Mouse (Mus musculus) forebrain, embryonic 11.5 days (tissue): ENCODE results near the gene Pus10. TPM values are rescaled to one million over a fixed set of nuclear protein-coding genes. Genes with fewer than 3 reads are reported as not detected.

Source experiments
- ATAC-seq: fragments of 200-750 bp; cut with Nextera tagmentation; replicated peaks from 2 replicates; pipeline ENCODE4 v1.8.0; 2017; ENCODE audit warnings: moderate TSS enrichment; ENCODE audit not compliant: low FRiP score
- DNase-seq: peaks from one replicate; pipeline ENCODE4 v3.0.0-alpha.2; 2017; ENCODE audit warnings: low spot score
- H3K27ac ChIP-seq: fragments of 300-500 bp; sonication (generic); 2 replicates; pipeline ENCODE4 v1.5.1; 2014; ENCODE audit warnings: low read depth, low read length
- H3K27me3 ChIP-seq: fragments of 300-500 bp; sonication (generic); 2 replicates; pipeline ENCODE4 v1.6.1; 2014; ENCODE audit warnings: mild to moderate bottlenecking, low read length, mixed read lengths; ENCODE audit not compliant: control insufficient read depth, insufficient read depth
- H3K36me3 ChIP-seq: fragments of 300-500 bp; sonication (generic); 2 replicates; pipeline ENCODE4 v1.6.1; 2014; ENCODE audit warnings: mild to moderate bottlenecking, low read length, moderate library complexity, mixed read lengths; ENCODE audit not compliant: control insufficient read depth, insufficient read depth
- H3K4me1 ChIP-seq: fragments of 300-500 bp; sonication (generic); replicated peaks from 2 replicates; pipeline ENCODE4 v1.6.1; 2014; ENCODE audit warnings: low read length, mixed read lengths; ENCODE audit not compliant: control insufficient read depth, insufficient read depth
- H3K4me2 ChIP-seq: fragments of 300-500 bp; sonication (generic); 2 replicates; pipeline ENCODE4 v1.6.1; 2014; ENCODE audit warnings: low read depth, mild to moderate bottlenecking, low read length, moderate library complexity, mixed read lengths; ENCODE audit not compliant: severe bottlenecking
- H3K4me3 ChIP-seq: fragments of 300-500 bp; sonication (generic); 2 replicates; pipeline ENCODE4 v1.5.1; 2014; ENCODE audit warnings: low read depth, low read length
- H3K9ac ChIP-seq: fragments of 300-500 bp; sonication (generic); 2 replicates; pipeline ENCODE4 v1.6.1; 2014; ENCODE audit warnings: low read length
- H3K9me3 ChIP-seq: fragments of 300-500 bp; sonication (generic); 2 replicates; pipeline ENCODE4 v1.6.1; 2016; ENCODE audit warnings: low read length, mixed read lengths; ENCODE audit not compliant: control insufficient read depth
- WGBS: fragments of 180-500 bp; shearing (Covaris S2); extraction: QIAGEN DNeasy Blood & Tissue Kit; methylation state at CpG from one replicate; pipeline ENCODE4 v1.1.7; 2014; 5-methylcytosine and 5-hydroxymethylcytosine counted together
- polyA plus RNA-seq: library from polyadenylated mRNA; unstranded; fragments of >200 nt; fragmentation: Nextera tagmentation; extraction: Ambion mirVana; gene quantifications from 2 replicates; pipeline ENCODE4 v1.2.1, GENCODE M21; 2014

The Pus10 gene
- polyA plus RNA-seq, 1 experiment from 2014 or later = 30.8 TPM

DNA sequence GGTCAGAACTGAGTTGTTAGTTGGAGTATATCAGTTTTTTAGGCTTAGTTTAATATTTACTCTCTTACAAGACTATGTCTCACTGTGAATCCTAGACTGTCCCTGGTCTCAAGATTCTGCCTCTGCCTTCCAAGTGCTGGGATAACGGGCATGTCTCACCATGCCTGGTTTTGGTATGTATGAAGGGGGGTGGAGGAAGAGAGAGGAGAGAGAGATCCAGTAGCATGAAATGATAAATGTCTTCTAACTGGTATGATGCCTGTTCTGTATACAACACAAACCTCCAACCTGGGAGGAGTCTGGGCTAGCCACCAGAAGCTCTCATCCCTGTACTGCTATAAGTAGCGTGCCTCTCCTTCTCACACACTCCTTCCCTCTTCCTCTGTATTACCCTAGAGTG, 61.0 kb downstream of the Pus10 start:
- Histone ChIP-seq H3K4me2 (no peak overlapping the region), H3K4me1 (no peaks in the 10 kb centered on the region), H3K36me3 (no peaks in the 10 kb centered on the region; the same call in 1 of the 2 replicates), H3K9me3 (no peaks in the 10 kb centered on the region), H3K27ac (no peak overlapping the region), H3K27me3 (no peaks in the 10 kb centered on the region), H3K9ac (no peak overlapping the region), H3K4me3 (no peak overlapping the region)
- WGBS = 98% methylated on average over 2 of the region's 2 CpGs
- DNase-seq (no peak), ATAC-seq (no peak)

DNA sequence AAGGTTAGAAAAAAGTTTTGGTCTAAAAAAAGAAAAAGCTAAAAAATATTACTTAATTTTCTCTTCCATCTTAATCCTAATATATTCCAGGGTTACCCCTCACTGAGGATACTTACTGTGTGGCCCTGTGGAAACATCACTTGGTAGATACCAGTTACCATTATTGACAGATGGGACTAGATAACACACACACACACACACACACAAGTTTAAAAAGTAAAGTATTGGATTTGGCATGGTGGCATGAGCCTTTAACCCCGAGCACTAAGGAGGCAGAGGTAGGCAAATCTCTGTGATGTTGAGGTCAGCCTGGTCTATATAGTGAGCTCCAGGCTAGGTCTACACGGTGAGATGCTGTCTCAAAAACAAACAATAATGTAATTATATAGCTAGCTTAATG, 62.7 kb downstream of the Pus10 start:
- H3K4me3 ChIP-seq = no peak overlapping the region
- ATAC-seq (no peak), DNase-seq (no peak)
- WGBS = 92% methylated on average over 2 of the region's 2 CpGs
- H3K36me3 ChIP-seq = no peaks in the 10 kb centered on the region; the same call in 1 of the 2 replicates
- no peak overlapping the region for H3K9ac ChIP-seq
- H3K4me1 ChIP-seq = no peaks in the 10 kb centered on the region
- H3K27ac ChIP-seq = no peak overlapping the region
- no peaks in the 10 kb centered on the region for H3K9me3 ChIP-seq
- H3K4me2 ChIP-seq = no peak overlapping the region
- H3K27me3 ChIP-seq = no peaks in the 10 kb centered on the region

DNA sequence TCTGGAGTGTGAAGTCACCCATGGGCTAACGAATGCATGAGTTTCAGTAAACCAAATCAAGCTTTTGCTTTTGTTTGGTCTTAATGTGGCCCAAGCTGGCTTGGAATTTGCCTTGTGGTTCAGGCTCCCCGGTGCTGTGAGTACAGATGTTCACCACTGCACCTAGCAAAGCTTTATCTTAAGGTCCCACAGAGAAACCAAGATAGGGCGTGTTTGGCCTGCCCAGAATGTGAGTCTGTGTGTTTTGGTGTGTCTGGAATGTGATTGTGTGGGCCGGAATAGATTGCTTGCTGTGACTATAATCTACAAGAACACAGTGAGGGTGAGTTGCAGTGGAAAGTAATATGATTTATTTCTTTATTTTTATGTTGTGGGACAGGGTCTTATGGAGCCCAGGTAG, 64.6 kb downstream of the Pus10 start:
- no peak overlapping the region for H3K4me3 ChIP-seq
- H3K27me3 ChIP-seq = no peaks in the 10 kb centered on the region
- ATAC-seq = no peak
- no peaks in the 10 kb centered on the region; the same call in 1 of the 2 replicates for H3K36me3 ChIP-seq
- DNase-seq = no peak
- H3K9me3 ChIP-seq = no peaks in the 10 kb centered on the region
- H3K9ac ChIP-seq = no peak overlapping the region
- WGBS = 89% methylated on average over 4 of the region's 4 CpGs
- no peaks in the 10 kb centered on the region for H3K4me1 ChIP-seq
- H3K27ac ChIP-seq = no peak overlapping the region
- no peak overlapping the region for H3K4me2 ChIP-seq

DNA sequence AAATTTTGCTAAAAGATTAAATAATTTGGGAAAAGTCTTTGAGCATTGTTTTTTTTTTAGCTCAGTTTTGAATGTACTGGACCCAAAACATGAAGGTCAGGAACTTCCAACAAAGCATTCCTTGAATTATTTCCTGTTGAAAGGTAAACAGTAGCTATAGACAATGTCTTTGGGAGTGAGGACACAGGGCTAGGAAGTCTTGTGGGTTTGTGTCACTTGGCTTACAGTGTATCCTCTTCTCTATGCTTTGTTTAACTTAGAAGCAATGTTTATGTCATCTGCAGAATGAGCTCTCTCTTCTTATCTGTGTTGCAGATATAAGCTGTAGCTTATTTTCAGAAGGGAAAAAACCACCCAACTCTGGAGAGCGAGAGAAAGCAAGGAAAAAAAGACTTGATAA, 67.4 kb downstream of the Pus10 start:
- 97% methylated on average over 1 of the region's 1 CpGs for WGBS
- H3K27ac ChIP-seq = no peak overlapping the region
- H3K36me3 ChIP-seq = no peaks in the 10 kb centered on the region

GRCm38 (mm10) chr11:23734749-23735286, 69.3 kb downstream of the Pus10 start:
- no peak for ATAC-seq
- Histone ChIP-seq H3K36me3 (no peaks in the 10 kb centered on the region), H3K4me1 (no peaks in the 10 kb centered on the region), H3K4me2 (no peak overlapping the region), H3K9me3 (no peaks in the 10 kb centered on the region), H3K27me3 (no peaks in the 10 kb centered on the region), H3K27ac (no peak overlapping the region), H3K9ac (no peak overlapping the region), H3K4me3 (no peak overlapping the region)
- no peak for DNase-seq
- 93% methylated on average over 6 of the region's 6 CpGs for WGBS

More for the DNA sequence above, 67.4 kb downstream of the Pus10 start:
- DNase-seq (no peak), ATAC-seq (no peak)
- Histone ChIP-seq H3K4me3 (no peak overlapping the region), H3K4me1 (no peaks in the 10 kb centered on the region), H3K27me3 (no peaks in the 10 kb centered on the region), H3K4me2 (no peak overlapping the region), H3K9ac (no peak overlapping the region), H3K9me3 (no peaks in the 10 kb centered on the region)

GRCm38 (mm10) chr11:23735820-23736470, 70.5 kb downstream of the Pus10 start:
- DNase-seq = no peak
- Histone ChIP-seq H3K27ac (no peak overlapping the region), H3K27me3 (no peaks in the 10 kb centered on the region), H3K9me3 (no peaks in the 10 kb centered on the region), H3K4me1 (no peaks in the 10 kb centered on the region), H3K36me3 (no peaks in the 10 kb centered on the region), H3K4me3 (no peak overlapping the region), H3K4me2 (no peak overlapping the region), H3K9ac (no peak overlapping the region)
- no peak for ATAC-seq

DNA sequence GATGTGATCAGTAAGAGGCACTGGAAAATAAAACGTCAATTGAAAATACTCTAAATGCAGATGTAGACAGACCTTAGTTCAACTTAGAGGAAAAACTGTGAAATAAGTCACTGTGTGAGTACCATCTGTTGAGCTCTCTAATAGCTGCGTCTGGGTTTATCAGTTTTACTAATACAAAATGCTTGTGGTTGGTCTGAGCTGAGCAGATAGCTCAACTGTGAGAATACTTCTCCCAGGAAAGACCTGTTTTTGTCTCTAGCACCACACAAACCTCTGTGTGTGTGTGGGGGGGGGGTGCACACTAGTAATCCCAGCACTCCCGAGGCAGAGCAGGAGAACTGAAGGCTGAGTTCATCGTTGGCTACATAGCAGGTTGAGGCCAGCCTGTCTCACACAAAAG, 75.4 kb downstream of the Pus10 start:
- Histone ChIP-seq H3K27me3 (no peaks in the 10 kb centered on the region), H3K9me3 (no peaks in the 10 kb centered on the region), H3K4me2 (no peak overlapping the region), H3K9ac (no peak overlapping the region), H3K4me1 (no peaks in the 10 kb centered on the region), H3K27ac (no peak overlapping the region), H3K36me3 (no peaks in the 10 kb centered on the region), H3K4me3 (no peak overlapping the region)
- 75% methylated on average over 4 of the region's 4 CpGs for WGBS
- no peak for ATAC-seq
- DNase-seq = no peak

- no peaks in the 10 kb centered on the region for H3K36me3 ChIP-seq
- H3K4me2 ChIP-seq = no peak overlapping the region
- no peaks in the 10 kb centered on the region for H3K9me3 ChIP-seq
- no peak overlapping the region for H3K4me3 ChIP-seq
- no peak for ATAC-seq
- no peaks in the 10 kb centered on the region for H3K4me1 ChIP-seq
- H3K27ac ChIP-seq = no peak overlapping the region
- no peak overlapping the region for H3K9ac ChIP-seq
- no peaks in the 10 kb centered on the region for H3K27me3 ChIP-seq
- WGBS = 89% methylated on average over 7 of the region's 7 CpGs
- DNase-seq = no peak
Measured at GRCm38 (mm10) chr11:23741386-23741785, 75.9 kb downstream of the Pus10 start.

DNA sequence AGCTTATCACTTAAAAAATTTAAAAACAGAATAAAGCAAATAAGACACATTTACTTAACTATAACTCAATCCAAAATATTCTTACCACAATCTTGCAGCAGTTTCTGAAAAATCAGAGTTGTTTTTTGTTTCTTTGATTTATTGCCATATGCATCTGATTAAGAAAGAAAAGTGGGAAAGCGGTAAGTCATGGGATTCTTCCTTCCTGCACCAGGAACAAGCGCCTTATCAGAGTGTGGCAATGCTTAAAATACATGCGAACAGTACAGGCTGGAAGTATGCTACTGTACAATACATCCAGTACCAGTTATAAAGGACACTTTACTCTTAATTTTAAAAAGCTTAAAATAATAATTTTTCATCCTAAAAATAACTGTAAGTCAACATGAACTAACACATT, 78.9 kb downstream of the Pus10 start:
- 96% methylated on average over 3 of the region's 3 CpGs for WGBS
- Histone ChIP-seq H3K36me3 (no peaks in the 10 kb centered on the region), H3K9me3 (no peaks in the 10 kb centered on the region), H3K27me3 (no peaks in the 10 kb centered on the region), H3K27ac (no peak overlapping the region), H3K9ac (no peak overlapping the region), H3K4me1 (no peaks in the 10 kb centered on the region), H3K4me2 (no peak overlapping the region), H3K4me3 (no peak overlapping the region)
- DNase-seq (no peak), ATAC-seq (no peak)
